Mouse (Mus musculus) ES-E14 (cell line): ENCODE results near the gene Olfr275. TPM values are rescaled to one million over a fixed set of nuclear protein-coding genes. Genes with fewer than 3 reads are reported as not detected.
"Not testable (repeated sequence)": the region's sequence is repeated elsewhere in the genome, so short reads cannot be mapped to it uniquely, and the experiment has no call there.

Source experiments
- DNase-seq: peaks from one replicate; pipeline ENCODE4 v3.0.0-alpha.2; 2013; ENCODE audit warnings: low read depth, low spot score
- H3K27ac ChIP-seq: 2 replicates; pipeline ENCODE4 v1.5.1; 2012; ENCODE audit warnings: low read depth, mild to moderate bottlenecking, low read length, moderate library complexity, mixed read lengths; ENCODE audit not compliant: poor library complexity, insufficient read depth, severe bottlenecking
- H3K36me3 ChIP-seq: 2 replicates; pipeline ENCODE4 v1.6.1; 2012; ENCODE audit warnings: mild to moderate bottlenecking, low read length, moderate library complexity, mixed read lengths; ENCODE audit not compliant: control insufficient read depth, poor library complexity, insufficient read depth, severe bottlenecking
- H3K4me1 ChIP-seq, 2 experiments: fragments of 150-350 bp in 1 of 2; sonication (generic) in 1 of 2; 2 replicates each; pipeline ENCODE4 v1.6.1; 2012; ENCODE audit warnings: low read length in 2 of 2, mild to moderate bottlenecking in 1 of 2, mixed read lengths in 1 of 2; ENCODE audit not compliant: control insufficient read depth in 2 of 2, insufficient read depth in 2 of 2, poor library complexity in 1 of 2
- H3K4me3 ChIP-seq, 2 experiments: fragments of 150-350 bp in 1 of 2; sonication (generic) in 1 of 2; 2 replicates each; pipeline ENCODE4 v1.5.1; 2012; ENCODE audit warnings: low read length in 2 of 2, low read depth in 1 of 2, mild to moderate bottlenecking in 1 of 2, mixed read lengths in 1 of 2; ENCODE audit not compliant: insufficient read depth in 1 of 2, poor library complexity in 1 of 2, severe bottlenecking in 1 of 2
- H3K9ac ChIP-seq: 2 replicates; pipeline ENCODE4 v1.6.1; 2012; ENCODE audit warnings: low read depth, mild to moderate bottlenecking, low read length, mixed read lengths; ENCODE audit not compliant: poor library complexity, insufficient read depth, severe bottlenecking
- H3K9me3 ChIP-seq: fragments of 150-350 bp; sonication (generic); 2 replicates; pipeline ENCODE4 v1.6.1; 2012; ENCODE audit warnings: low read depth, mild to moderate bottlenecking, low read length; ENCODE audit not compliant: control insufficient read depth, insufficient read depth
- CHD2 ChIP-seq: IDR thresholded peaks from 2 replicates; pipeline ENCODE4 v1.6.1; 2014; ENCODE audit warnings: mild to moderate bottlenecking, low read depth, low read length, inconsistent platforms
- HCFC1 ChIP-seq: IDR thresholded peaks from 2 replicates; pipeline ENCODE4 v1.6.1; 2012; ENCODE audit warnings: low read length, inconsistent platforms, borderline replicate concordance; ENCODE audit not compliant: insufficient read depth
- MAFK ChIP-seq: IDR thresholded peaks from 2 replicates; pipeline ENCODE4 v1.6.1; 2014; ENCODE audit warnings: mild to moderate bottlenecking, low read depth, low read length, inconsistent platforms; ENCODE audit not compliant: insufficient read depth
- ZC3H11A ChIP-seq: IDR thresholded peaks from 2 replicates; pipeline ENCODE4 v1.6.1; 2012; ENCODE audit warnings: low read depth, mild to moderate bottlenecking, inconsistent platforms, low read length, borderline replicate concordance
- ZNF384 ChIP-seq: IDR thresholded peaks from 2 replicates; pipeline ENCODE4 v1.6.1; 2012; ENCODE audit warnings: low read depth, low read length, inconsistent platforms
- in situ Hi-C, 2 experiments: fragments of 600-800 bp; cut with MboI; formaldehyde crosslinking; loops; one replicate each; pipeline ENCODE4 v1.15.1; 2025; ENCODE audit warnings: low sequenced_read_pairs in 2 of 2, inconsistent platforms in 1 of 2; ENCODE audit not compliant: unreplicated experiment in 2 of 2
- total RNA-seq: library from RNA; depleted of rRNA; stranded (reverse); fragments of 300-350 nt; gene quantifications from 2 replicates; pipeline ENCODE4 v1.2.3, GENCODE M21; 2012

Olfr275 gene
- total RNA-seq, 1 experiment, result not detected

- Histone ChIP-seq H3K4me3 (no peak overlapping the region), H3K4me1 (no peaks in the 10 kb centered on the region), H3K36me3 (no peaks in the 10 kb centered on the region), H3K9me3 (no peaks in the 10 kb centered on the region), H3K9ac (no peak overlapping the region), H3K27ac (no peak overlapping the region)
- in situ Hi-C loops, result no loop called here
- TF ChIP-seq CHD2 (no peak), MAFK (no peak), ZNF384 (no peak), ZC3H11A (no peak), HCFC1 (no peak)
- DNase-seq, result no peak
Observed at GRCm38 (mm10) chr4:52821375-52821774, 7.0 kb downstream of the Olfr275 start.

- H3K27ac ChIP-seq, H3K4me3 ChIP-seq, H3K9me3 ChIP-seq, in situ Hi-C loops, H3K9ac ChIP-seq, H3K4me1 ChIP-seq, H3K36me3 ChIP-seq: not testable (repeated sequence)
- DNase-seq, result peak; percentile 37
Observed at GRCm38 (mm10) chr4:52845411-52845810, 31.0 kb downstream of the Olfr275 start.

GRCm38 (mm10) chr4:52849039-52849635 is 34.7 kb downstream of the Olfr275 start:
- no peak overlapping the region for H3K9ac ChIP-seq
- no peak overlapping the region for H3K4me3 ChIP-seq
- H3K36me3 ChIP-seq, result no peaks in the 10 kb centered on the region
- DNase-seq, result no peak
- H3K4me1 ChIP-seq, result peaks cover 0 to 2% of the 10 kb centered on the region in 2 experiments; a peak in 1 of 4 replicates
- no peak overlapping the region for H3K27ac ChIP-seq
- TF ChIP-seq ZC3H11A, result no peak
- no peak for TF ChIP-seq MAFK
- no peak for TF ChIP-seq HCFC1
- TF ChIP-seq ZNF384, result no peak
- no peak for TF ChIP-seq CHD2
- in situ Hi-C loops, result no loop called here
- H3K9me3 ChIP-seq, result no peaks in the 10 kb centered on the region

GRCm38 (mm10) chr4:52849672-52850071 is 35.3 kb downstream of the Olfr275 start:
- TF ChIP-seq MAFK (no peak), ZC3H11A (no peak), HCFC1 (no peak), CHD2 (no peak), ZNF384 (no peak)
- H3K9me3 ChIP-seq, result no peaks in the 10 kb centered on the region
- peaks cover 0 to 2% of the 10 kb centered on the region in 2 experiments; a peak in 1 of 4 replicates for H3K4me1 ChIP-seq
- H3K9ac ChIP-seq, result no peak overlapping the region
- no peak overlapping the region for H3K4me3 ChIP-seq
- H3K27ac ChIP-seq, result no peak overlapping the region
- DNase-seq, result no peak
- in situ Hi-C loops, result no loop called here
- no peaks in the 10 kb centered on the region for H3K36me3 ChIP-seq

GRCm38 (mm10) chr4:52859136-52859535 is 44.7 kb downstream of the Olfr275 start, which contains the start of gene Olfr273:
Gene Olfr273, minus strand, starts transcription at chr4:52859236.
- Histone ChIP-seq H3K4me1 (no peaks in the 10 kb centered on the region), H3K4me3 (no peak within 1 kb of the TSS), H3K36me3 (no peaks in the 10 kb centered on the region), H3K27ac (no peak within 1 kb of the TSS), H3K9ac (no peak within 1 kb of the TSS), H3K9me3 (no peaks in the 10 kb centered on the region)
- no peak for DNase-seq
- in situ Hi-C loops, result no loop called here
- no peak for TF ChIP-seq CHD2
- no peak for TF ChIP-seq ZNF384
- TF ChIP-seq HCFC1, result no peak
- TF ChIP-seq MAFK, result no peak
- TF ChIP-seq ZC3H11A, result no peak
